Mouse (Mus musculus): ENCODE data around the gene Mgat5.

The Mgat5 gene

DNA sequence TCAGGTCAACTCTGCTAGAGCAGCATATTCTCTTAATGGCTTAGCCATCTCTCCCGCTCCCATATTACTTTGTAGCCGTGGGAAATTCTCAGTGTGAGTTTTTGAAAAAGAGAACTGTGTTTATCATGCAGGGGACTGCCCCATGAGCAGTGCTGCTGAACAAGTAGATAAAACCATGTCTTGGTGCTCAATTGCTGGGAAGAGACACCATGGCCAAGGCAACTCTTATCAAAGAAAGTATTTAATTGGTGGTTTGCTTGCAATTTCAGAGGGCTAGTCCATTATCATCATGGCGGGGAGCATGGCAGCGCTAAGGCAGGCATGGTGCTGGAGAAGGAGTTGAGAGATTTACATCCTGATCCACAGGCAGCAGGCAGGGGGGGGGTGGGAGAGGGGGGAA is 54.9 kb downstream of the Mgat5 start:
- DNase-seq (ENCODE audit: low spot score): no peak

DNA sequence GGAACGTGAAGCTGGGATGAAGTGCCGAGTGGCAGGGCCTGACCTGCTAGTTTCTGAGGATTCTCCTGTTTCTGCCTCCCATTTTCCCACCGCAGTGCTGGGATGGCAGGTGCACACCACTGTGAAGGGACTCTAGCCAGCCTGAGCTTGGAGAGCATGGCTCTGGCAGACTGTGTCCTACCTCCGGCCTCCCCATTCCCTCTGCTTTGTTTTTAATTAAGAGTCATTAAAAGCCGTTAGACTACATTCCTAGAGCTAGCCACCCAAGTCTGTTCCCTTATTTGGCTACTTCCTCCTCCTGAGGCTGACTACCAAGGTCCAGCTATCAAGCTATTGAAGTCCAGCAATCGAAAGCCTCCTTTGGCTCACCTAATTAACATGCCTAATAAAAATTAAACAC is 56.2 kb downstream of the Mgat5 start:
- DNase-seq (ENCODE audit: low spot score): no peak

DNA sequence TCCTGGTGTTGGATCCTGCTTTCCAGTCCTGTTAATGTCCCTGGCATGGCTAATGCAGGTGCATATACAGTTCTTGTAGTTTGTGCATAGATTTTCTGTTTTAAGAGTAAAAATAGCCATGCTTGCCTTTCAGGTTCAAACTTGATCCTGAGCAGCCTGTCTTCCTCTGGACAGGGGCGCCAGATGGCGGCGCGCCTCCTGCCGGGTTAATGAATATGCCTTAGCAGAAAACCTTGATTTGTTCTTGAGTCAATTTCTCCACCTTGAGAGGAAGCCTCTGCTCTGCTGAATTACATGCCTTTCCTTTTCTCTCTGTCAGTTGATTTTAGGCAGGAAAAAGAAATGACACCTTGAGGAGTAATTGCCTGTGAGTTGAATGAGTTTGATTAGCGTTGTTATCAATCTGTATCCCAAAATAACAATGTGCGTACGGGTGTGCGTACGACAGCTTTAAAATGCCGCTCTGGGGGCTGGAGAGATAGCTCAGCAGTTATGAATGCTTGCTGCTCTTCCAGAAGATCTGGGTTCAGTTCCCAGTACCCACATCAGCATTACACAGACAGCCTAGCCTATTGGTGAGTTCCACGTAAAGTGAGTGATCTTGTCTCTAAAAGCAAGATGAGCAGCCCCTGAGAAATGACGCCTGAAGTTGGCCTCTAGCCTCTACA is 57.5 kb downstream of the Mgat5 start:
- DNase-seq (ENCODE audit: low spot score): no peak

DNA sequence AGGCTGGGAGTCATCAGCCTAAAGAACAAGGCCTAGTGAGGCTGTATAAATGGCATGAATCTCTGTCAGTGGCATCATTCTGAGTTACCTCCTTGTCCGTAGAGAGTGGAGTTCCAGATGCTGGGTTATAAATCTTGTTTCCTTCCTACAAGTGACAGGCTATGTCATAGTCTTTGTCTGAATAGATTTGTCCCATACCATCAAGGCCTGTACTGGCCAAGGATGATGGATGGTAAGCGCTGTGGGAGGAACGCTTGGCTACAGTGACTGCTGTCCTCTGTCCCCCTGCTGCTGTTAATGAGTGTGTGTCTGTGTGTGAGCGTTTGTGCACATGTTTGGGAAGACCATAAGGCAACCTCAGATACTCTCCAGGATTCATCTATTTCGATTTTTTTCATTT is 63.2 kb downstream of the Mgat5 start:
- DNase-seq (ENCODE audit: low spot score): peak; percentile 14

DNA sequence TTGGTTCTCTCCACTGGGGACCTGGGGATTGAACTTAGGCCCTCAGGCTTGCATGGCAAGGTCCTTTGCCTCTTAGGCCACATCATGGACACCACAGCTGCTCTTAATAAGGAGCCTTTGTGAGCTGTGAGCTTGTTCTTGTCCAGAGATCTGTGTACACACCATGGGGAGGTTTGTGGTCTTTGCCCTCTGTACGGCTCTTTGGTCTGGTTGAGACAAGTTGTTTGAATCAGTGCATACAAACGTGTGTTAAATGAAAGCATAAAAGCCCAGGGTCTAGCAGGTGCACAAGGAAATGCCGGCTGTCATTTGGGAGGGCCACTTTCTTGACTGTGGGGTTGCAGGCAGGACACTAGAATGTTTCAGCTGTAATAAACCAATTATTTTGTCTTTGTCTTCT is 64.5 kb downstream of the Mgat5 start:
- DNase-seq (ENCODE audit: low spot score): no peak

DNA sequence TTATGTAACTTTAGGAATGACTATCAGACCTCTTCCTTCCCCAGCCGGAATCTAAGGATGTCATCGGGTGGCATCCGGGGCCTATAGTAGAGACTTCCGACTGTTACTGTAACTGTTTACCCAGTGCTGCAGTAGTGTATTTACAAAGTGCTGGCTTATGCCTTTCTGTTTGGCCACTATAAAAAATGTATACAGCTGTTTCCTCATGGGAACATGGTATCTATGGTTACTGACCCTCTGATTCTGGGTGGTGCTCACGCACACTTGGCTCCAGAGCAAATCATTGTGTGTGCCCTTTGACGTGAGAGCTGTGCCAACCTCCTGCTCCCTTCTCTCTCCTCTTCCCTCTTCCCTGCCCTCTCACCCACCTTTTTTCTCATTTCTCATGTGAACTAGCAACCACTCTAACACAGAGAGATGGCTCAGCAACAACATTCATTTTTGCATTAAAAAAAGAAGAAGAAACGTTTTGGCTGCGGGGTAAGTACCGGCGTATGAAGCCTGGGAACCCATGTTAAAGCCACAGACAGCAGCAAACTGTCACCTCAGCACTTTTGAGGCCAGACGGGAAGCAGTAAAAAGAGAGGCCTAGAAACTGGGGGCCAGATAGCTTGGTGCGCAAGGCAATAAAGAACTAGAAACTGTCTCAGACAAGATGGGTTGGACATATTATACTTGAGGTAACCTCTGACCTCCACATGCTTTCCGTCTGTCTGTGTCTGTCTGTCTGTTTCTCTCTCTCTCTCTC is 65.6 kb downstream of the Mgat5 start:
- DNase-seq (ENCODE audit: low spot score): no peak

DNA sequence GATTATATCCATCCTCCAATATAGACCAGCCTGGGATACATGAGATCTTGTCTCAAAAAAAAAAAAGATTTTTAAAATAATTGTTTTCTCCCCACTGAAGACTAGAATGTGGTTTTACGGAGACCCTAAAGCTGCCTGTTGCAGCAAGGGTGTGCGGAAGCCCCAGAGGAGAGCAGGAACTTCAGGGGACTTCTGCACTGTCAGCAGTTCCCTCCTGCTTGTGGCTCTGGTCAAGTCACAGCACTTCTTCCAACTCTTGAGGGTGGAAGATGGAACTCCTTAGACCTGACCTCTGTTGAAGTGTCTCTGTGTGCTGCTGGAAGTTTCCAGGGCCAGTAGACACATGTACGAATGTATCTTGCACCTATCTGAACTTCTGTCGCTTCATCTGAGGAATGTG is 66.3 kb downstream of the Mgat5 start:
- DNase-seq (ENCODE audit: low spot score): no peak

DNA sequence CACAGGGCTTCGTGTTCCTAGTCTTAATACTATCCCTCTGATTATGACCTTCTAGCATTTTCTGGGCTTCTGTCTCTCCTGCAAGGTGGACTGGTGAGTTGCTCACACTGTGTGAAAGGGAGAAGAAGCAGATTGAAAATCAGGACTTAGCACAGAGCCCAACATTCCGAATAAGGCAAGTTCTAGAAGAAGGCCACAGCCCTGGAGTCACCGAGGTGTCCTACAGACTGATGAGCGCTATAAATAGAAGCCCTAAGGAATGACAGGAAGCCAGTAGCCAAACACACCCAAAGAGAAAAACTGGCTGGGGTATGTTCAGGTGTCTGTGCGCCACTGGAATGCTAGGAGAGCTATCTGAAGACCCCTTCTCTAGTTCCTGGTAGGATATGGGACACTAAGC is 68.5 kb downstream of the Mgat5 start:
- DNase-seq (ENCODE audit: low spot score): no peak

DNA sequence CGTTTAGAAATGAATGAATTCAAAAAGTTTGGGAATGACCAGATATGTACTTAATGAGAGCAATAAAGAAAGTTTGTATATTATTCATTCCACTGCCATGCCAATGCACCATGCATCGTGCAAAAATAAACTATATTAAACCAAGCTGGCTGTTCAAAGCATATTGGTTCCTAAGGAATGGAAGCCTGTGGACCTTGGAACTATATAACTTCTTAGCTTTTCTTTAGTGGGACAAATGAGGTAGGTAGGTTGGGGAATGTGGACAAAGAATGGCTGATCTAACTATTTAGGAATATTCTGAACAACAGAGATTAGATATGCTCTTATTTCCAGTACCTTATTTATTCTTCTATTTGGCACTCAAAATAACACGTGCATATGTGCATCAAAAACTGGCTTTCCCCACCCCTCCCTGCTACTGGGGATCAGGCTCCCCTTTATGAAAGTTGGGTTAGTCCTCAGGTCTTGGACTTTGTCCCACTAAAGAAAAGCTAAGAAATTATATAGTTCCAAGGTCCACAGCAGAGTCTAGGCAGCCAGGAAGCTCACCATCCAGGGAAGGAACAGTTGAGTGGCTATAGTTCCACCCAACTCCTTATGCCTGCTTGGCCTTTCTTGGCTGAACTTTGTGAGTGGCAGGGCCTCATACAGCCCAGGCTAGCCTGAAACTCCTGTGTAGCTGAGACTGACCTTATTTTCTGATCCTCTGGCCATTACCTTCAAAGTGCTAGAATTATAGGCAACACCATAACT is 70.9 kb downstream of the Mgat5 start:
- no peak for DNase-seq (ENCODE audit: low spot score)

DNA sequence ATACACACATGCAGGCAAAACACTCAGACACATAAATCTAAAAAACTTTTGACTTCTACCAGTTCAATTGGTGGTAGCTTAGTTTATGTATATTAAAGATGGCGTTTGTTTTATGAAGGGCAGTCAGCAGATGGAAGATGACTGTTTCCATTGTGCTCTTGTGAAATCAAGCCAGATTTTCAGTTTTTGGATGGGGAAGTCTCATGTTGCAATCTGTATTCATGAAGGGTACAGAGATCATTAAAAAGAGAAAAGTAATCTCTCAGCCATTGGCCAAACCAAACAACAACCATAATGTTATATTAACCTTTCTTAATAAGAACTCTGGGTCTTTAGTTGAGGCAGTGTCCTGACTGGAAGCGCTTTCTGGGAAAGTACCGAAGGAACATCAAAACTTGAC is 73.3 kb downstream of the Mgat5 start:
- DNase-seq (ENCODE audit: low spot score): no peak

DNA sequence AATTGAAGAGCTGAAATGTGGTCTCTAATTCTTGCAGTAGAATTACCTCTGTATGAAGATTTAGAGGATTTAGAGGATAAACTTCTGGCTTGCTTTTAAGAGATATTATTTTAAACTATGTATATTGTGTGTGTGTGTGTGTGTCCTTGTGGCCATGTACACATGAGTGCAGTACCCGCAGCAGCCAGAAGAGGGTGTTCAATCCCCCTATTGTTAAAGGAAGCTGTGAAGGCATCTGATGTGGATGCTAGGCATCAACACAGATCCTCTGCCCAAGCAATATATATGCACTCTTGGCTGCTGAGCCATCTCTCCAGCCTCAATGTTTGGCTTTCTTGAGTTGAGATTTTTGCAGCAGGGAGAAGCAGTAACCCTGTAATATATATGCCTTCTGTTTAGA is 75.4 kb downstream of the Mgat5 start:
- no peak for DNase-seq (ENCODE audit: low spot score)

DNA sequence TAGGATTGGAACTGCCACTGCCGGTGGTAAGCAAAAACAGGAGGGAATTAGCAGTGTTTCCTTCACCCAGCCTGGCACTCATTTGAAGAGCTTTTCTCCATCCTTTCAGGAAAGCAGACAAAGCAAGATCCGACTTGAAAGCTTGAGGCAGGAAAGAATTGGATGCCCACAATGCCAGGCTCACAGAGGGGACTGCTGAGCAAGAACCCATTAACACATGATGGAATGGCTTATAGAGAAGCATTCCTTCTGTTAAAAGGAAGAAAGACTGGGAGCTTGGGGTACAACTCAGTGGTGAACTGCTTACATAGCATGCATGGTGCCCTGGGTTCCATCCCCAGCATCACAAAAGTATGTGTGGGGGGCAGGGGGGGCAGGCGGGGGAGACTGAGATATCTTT is 80.2 kb downstream of the Mgat5 start:
- no peak for DNase-seq (ENCODE audit: low spot score)

DNA sequence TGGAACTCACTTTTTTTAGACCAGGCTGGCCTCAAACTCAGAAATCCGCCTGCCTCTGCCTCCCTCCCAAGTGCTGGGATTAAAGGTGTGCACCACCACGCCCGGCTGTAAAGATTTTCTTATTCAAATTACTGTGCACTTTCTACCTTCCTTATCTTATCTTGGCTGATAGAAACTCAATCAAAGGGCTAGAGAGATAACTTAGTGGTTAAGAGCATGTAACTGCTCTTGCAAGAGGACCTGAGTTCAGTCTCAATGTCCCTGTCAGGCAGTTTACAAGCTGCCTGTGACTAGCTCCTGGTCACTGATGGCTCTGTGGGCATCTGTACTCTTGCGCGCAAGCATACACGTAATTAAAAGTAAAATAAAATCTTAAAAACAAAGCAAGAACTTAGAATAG is 82.7 kb downstream of the Mgat5 start:
- DNase-seq (ENCODE audit: low spot score): no peak

DNA sequence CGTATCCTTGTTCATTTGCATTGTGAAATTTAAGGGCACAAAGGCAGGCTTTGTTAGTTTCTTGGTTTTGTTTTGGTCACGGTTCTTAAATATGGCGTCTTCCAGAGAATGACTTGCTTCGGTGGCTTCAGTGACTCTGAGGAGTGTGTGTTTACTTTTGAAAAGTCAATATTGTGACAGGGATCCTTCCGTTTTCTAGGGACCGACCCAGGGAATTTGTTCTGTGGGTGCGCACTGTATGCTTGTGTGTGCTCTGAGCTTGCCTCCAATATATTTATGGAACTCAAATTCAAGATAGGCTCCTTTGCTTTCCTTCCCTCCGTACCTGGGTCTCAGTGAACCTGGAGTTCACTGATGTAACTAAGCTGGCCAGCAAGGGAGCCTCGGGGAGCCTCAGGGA is 86.1 kb downstream of the Mgat5 start:
- DNase-seq (ENCODE audit: low spot score): no peak

DNA sequence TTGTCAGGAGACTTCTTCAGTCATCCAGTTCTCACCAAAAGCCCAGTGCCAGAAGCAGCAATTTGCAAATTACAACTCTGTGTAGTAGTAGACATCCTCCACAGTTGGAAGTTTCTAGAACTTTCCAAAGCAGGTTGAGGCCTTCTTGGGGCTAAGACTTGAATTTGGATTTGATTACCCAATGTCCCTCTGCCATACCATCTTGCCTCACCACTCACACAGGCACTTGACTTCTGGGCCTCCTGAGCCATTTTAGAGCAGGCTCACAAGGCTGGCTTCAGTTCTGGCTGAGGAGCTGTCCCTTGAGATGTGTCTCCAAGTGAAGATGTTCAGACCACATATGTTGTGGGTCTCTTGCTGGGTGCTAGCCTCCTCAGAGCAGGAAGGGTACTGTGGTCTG is 86.9 kb downstream of the Mgat5 start:
- no peak for DNase-seq (ENCODE audit: low spot score)

DNA sequence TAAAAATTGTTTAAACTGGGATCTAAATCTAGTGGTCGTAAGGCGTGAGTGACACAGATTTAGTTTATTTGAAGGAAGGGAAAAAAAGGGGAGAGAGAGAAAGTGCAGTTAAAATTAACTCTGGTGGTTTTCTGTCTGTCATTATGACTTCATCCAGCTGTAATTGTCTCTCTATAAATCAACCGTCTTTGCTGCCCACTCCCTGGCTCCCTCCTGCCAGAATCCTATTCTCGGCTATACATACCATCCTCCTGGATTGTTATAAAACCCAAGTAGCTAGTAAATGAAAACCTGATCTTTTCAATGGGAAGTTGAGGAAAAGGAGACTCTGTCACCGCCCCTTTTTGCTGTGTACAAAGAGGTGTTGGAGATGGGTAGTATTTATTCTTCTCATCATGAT is 88.5 kb downstream of the Mgat5 start:
- no peak for DNase-seq (ENCODE audit: low spot score)

DNA sequence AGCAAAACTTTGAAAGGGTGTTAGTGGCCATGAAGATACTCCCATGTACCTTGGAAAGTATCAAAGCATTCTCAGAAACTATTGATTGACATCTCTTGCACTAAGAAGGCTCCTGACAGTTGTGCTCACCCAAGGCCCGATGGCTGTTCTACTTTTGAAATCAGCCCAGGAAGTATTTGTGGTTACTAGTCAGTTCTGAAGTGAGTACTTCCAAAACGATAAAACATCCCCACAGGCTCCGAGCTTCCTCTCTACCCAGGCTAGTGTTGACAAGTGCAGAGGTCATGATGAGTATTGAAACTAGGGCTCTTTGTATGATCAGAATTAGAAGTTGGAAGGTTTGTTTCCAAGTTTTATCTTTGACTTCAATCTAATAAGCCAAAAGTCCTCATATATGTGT is 92.0 kb downstream of the Mgat5 start:
- no peak for DNase-seq (ENCODE audit: low spot score)

DNA sequence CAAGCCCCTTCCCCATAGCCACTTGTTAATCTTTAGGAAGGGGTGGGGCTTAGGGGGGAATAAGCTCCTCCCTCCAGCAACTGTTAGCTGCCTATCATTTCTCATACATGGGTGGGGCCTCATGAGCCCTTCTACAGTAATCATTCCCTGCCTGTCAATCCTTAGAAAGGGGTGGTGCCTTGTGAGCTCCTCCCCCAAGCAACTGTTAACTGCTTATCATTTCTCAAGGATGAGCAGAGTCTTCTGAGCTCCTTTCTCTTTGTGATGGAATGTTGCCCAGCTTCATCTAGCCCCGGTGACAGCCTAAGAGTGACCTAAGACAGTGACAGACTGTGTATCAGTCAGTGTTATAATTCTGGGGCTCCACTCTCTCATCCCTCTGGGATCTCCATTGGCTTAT is 95.0 kb downstream of the Mgat5 start:
- DNase-seq (ENCODE audit: low spot score): no peak

DNA sequence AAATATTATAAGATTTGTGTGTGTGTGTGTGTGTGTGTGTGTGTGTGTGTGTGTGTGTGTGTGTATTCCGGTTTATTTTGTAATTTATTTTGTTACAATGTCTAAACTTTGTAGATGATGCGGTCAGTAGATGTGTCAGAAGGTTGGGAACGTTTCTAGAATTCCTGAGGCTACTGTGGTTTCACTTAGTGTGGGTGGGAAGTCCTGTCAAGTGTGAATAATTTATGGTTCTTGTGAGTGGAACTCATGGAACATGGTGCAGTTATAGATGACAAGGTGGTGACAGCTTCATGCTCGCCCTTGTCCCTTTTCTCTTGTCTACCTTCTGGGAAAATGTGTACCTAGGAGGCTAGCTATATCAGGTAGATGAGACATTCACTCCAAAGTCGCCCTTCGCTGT is 96.2 kb downstream of the Mgat5 start:
- DNase-seq (ENCODE audit: low spot score): no peak

DNA sequence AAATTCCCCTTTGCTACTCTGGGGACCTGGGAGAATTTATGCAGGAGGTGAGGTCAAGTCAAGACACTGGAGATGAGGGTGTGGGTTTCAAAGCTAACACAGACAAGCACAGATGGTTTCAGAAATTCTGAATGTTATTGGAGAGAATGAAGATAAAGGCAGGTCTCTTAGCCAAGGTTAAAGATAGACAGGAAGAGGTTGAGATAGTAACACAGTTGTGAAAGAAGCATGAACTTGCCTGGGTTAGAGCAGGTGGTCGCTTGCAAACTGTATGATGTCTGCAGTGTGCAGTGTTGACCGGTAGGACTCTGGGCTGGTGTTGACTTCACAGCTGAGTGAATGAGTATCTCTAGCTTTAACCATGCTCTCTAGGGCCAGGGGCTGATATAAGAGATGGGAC is 97.8 kb downstream of the Mgat5 start:
- DNase-seq (ENCODE audit: low spot score): no peak

DNA sequence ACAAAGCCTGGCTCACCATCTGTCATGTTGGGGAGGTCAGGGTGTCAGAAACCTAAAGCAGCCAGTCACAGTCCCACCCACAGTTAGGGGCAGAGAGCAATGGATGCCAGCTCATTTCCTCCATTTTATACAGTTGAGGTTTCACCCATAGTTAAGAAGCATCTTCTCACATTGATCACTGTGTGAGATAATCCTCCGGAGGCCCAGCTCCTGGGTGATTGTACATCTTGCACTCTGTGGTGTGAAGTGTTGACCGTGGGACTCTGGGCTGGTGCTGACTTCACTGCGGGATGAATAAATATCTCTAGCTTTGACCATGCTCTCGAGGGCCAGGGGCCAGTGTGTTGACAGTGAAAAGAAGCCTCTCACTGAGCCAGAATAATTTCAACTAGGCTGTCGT is 99.0 kb downstream of the Mgat5 start:
- no peak for DNase-seq (ENCODE audit: low spot score)

DNA sequence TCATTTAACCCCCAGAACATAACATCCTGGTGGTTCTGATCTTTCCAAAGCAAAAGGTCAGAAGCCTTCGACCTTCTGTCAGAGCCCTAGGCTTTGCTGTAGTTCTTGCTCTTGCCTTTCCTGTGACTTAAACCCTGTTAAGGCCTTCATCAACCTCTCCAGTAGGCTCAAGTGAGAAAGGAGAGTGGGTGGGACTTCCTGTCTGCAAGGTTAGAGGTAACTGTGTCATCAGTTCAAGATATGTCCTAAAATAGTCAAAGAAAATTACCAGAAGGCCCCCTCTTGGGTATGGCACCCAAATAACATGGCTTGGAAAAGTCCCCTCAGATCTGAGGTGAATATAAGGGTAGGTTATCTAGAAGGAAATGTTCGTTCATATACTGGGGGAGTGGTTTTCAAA is 99.5 kb downstream of the Mgat5 start:
- DNase-seq (ENCODE audit: low spot score): no peak

DNA sequence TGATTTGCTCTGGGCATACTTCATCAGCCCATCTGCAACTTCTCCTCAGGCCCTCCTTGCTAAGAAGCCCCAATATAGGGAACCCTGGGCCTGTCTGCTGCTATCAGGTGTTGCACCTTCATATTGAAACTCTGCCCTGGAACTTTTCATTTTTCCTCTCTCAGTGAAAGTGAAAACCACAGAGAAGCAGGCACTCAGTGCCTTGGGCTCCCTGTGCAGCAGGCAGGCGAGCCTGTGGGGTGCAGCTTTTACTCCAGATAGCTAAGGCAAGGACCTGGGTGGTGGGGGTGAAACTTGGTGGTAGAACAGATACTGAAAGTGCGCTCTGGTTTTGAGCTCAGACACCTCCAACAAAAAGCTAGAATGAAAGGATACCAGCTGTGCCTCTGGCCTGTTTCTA is 100.8 kb downstream of the Mgat5 start:
- no peak for DNase-seq (ENCODE audit: low spot score)
